Mouse (Mus musculus): ENCODE measurements at regions not wholly inside any gene's neighbourhood (a gene's known extent, or its start where the extent isn't known, plus 50 kb on each side); places are given as distances from the start of the nearest gene placed in this dataset.
A peak's percentile ranks its signal among the peaks of the same experiment; 100 is the strongest.

GRCm38 (mm10) chr2:128427181-128427880 is 163.7 kb upstream of the Spdye4c start:
- TF ChIP-seq MXI1 (IDR thresholded peaks at IDR 0.05; ENCODE audit: low read depth, low read length) (no peak), UBTF (IDR thresholded peaks at IDR 0.05; ENCODE audit: low read depth, low read length) (no peak), CTCF (conservative IDR thresholded peaks at IDR 0.05 in 1 of 2, IDR thresholded peaks at IDR 0.05 in 1 of 2; ENCODE audit: low read depth in 2 of 2, low read length in 2 of 2) (no peak), POLR2A (IDR thresholded peaks at IDR 0.05; ENCODE audit: low read depth, low read length) (no peak), EP300 (IDR thresholded peaks at IDR 0.05; ENCODE audit: low read length) (no peak), RAD21 (IDR thresholded peaks at IDR 0.05; ENCODE audit: low read depth, low read length) (no peak), HCFC1 (IDR thresholded peaks at IDR 0.05; ENCODE audit: low read depth, low read length) (no peak), ETS1 (conservative IDR thresholded peaks at IDR 0.05; ENCODE audit: low read depth, low read length) (no peak), ZMIZ1 (IDR thresholded peaks at IDR 0.05; ENCODE audit: low read depth, low read length) (no peak), MEF2A (IDR thresholded peaks at IDR 0.05; ENCODE audit: borderline replicate concordance, low read depth, low read length) (0 out of 2 replicates have a peak, but pooled peaks have one; percentile 11)

Measured in CH12.LX (cell line).